Mouse (Mus musculus) liver, embryonic 14.5 days (tissue): Measurements from ENCODE around the gene Lamc1. TPM values are rescaled to one million over a fixed set of nuclear protein-coding genes. Genes with fewer than 3 reads are reported as not detected.

Source experiments
- ATAC-seq: fragments of 200-750 bp; cut with Nextera tagmentation; 2 replicates; pipeline ENCODE4 v1.8.0; 2017; ENCODE audit warnings: moderate number of reproducible peaks, mild to moderate bottlenecking, moderate library complexity; ENCODE audit not compliant: insufficient read depth
- DNase-seq, 3 experiments: peaks; one replicate each; pipeline ENCODE4 v3.0.0-alpha.2; 2012 to 2013; ENCODE audit warnings: low read depth in 3 of 3, low spot score in 3 of 3
- H3K27ac ChIP-seq: fragments of 300-500 bp; sonication (generic); 2 replicates; pipeline ENCODE4 v1.5.1; 2014; ENCODE audit warnings: moderate library complexity, mild to moderate bottlenecking, control low read depth, inconsistent platforms
- H3K27me3 ChIP-seq: fragments of 300-500 bp; sonication (generic); 2 replicates; pipeline ENCODE4 v1.6.1; 2014; ENCODE audit warnings: mild to moderate bottlenecking, low read length, moderate library complexity; ENCODE audit not compliant: control insufficient read depth, insufficient read depth
- H3K36me3 ChIP-seq: fragments of 300-500 bp; sonication (generic); replicated peaks from 2 replicates; pipeline ENCODE4 v1.6.1; 2014; ENCODE audit warnings: low read depth; ENCODE audit not compliant: control insufficient read depth, insufficient read depth
- H3K4me1 ChIP-seq, 2 experiments: fragments of 200-500 bp in 1 of 2; fragments of 300-500 bp in 1 of 2; sonication (generic) in 1 of 2; replicated peaks; 2 replicates each; pipeline ENCODE4 v1.6.1; 2012 to 2014; ENCODE audit warnings: antibody characterized with exemption in 1 of 2, inconsistent platforms in 1 of 2, low read length in 1 of 2; ENCODE audit not compliant: control insufficient read depth in 2 of 2, insufficient read depth in 2 of 2
- H3K4me2 ChIP-seq: fragments of 300-500 bp; sonication (generic); 2 replicates; pipeline ENCODE4 v1.6.1; 2014; ENCODE audit warnings: low read depth, mild to moderate bottlenecking, control low read depth, moderate library complexity
- H3K4me3 ChIP-seq, 2 experiments: fragments of 200-500 bp in 1 of 2; fragments of 300-500 bp in 1 of 2; sonication (generic) in 1 of 2; 2 replicates each; pipeline ENCODE4 v1.5.1; 2012 to 2014; ENCODE audit warnings: low read depth in 2 of 2, low read length in 2 of 2, mild to moderate bottlenecking in 2 of 2, control low read depth in 1 of 2, inconsistent platforms in 1 of 2, moderate library complexity in 1 of 2; ENCODE audit not compliant: insufficient read depth in 1 of 2
- H3K9ac ChIP-seq: fragments of 300-500 bp; sonication (generic); replicated peaks from 2 replicates; pipeline ENCODE4 v1.6.1; 2014; ENCODE audit warnings: mild to moderate bottlenecking, control low read depth, moderate library complexity
- H3K9me3 ChIP-seq: fragments of 300-500 bp; sonication (generic); 2 replicates; pipeline ENCODE4 v1.6.1; 2016; ENCODE audit warnings: low read length, mixed read lengths; ENCODE audit not compliant: control insufficient read depth
- CTCF ChIP-seq: IDR thresholded peaks from 2 replicates; pipeline ENCODE4 v1.5.1; 2016; ENCODE audit warnings: antibody characterized with exemption, low read depth, control low read depth
- EP300 ChIP-seq: IDR thresholded peaks from 2 replicates; pipeline ENCODE4 v1.6.1; 2016; ENCODE audit warnings: antibody characterized with exemption, low read depth
- WGBS: fragments of 180-500 bp; shearing (Covaris S2); extraction: QIAGEN DNeasy Blood & Tissue Kit; methylation state at CpG from one replicate; pipeline ENCODE4 v1.1.7; 2014; ENCODE audit not compliant: insufficient replicate concordance; 5-methylcytosine and 5-hydroxymethylcytosine counted together
- polyA plus RNA-seq, 2 experiments: library from polyadenylated mRNA; depleted of rRNA in 1 of 2; stranded (reverse) in 1 of 2; unstranded in 1 of 2; fragments of >200 nt; fragmentation: Nextera tagmentation in 1 of 2; extraction: Ambion mirVana in 1 of 2; gene quantifications; 2 replicates each; pipeline versions ENCODE4 v1.2.1 to v1.2.3; 2012 to 2014

Lamc1 gene
- polyA plus RNA-seq, 2 experiments: 7.5 to 10.8 TPM

DNA sequence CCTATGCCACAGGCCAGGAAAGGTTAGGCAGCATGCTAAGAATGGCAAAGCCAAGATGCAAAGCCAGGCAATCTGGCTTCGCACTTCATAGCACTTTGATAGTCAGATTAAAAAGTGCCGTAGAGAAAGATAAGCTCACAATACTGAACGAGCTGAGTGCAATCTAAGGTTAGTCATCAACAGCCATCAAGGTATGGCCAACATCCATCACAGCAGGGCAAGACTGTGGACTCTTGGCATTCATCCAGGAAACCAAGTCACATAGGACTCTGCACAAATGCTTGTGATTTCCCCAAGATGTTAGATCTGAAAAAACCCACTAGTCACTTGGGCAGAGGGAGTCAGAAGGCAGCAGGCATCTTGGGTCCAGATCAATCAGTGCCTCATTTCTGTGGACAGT is 144.5 kb downstream of the Lamc1 start:
- no peak for TF ChIP-seq CTCF
- no peak for TF ChIP-seq EP300
- H3K9ac ChIP-seq: no peak overlapping the region

DNA sequence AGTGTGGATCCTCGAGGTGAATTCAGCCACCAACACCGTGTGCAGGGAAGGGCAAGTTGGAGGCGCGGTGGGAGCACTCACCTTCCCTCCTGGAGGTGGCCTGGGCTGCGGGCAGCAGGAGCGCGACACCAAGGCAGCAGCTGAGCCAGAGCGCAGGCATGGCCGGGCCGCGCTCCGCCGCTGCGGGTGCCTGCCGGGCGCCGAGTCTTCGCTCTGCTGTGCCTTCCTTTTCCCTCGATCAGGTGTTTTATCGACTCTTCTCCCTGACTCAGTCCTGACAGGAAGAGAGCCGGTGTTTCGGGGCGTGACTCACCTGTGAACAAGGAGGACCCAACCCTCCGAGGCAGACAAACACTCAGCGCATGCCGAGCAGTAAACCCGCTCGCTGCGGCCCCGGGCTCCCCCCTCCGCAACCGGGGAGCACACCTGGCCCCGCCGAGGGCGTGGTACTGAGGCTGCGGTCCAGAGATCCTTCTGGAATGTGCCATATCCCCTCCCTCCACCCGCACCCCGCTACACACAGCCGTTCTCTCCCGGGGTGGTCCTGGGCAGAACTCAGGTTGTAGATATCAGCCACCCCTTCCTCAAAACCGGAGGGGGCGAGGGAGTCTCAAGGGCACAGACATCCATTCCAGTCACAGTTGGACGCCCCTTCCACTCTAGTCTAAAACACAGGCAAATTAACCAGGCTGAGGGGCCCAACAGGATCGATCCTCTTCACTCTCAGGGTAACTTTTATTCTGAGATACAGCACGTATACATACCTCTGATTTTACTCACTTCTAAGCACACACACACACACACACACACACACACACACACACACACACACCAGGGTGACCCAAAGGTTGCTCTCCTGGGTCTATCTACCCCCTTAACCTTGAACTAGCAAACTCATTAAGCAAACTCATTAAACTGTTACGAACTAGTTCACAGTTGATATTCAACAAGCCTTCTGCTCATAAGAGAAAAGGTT is 146.5 kb downstream of the Lamc1 start, which contains the start of gene Lamc2:
Gene Lamc2 (minus strand): TSS at position 620 of the 976 bp plus-strand sequence.
- Histone ChIP-seq H3K4me1 (no peaks in the 10 kb centered on the region), H3K36me3 (no peaks in the 10 kb centered on the region), H3K9me3 (no peaks in the 10 kb centered on the region), H3K27ac (no peak within 1 kb of the TSS), H3K27me3 (peaks cover 27% of the 10 kb centered on the region), H3K4me3 (peak within 1 kb of the TSS; percentile 5 to 27; a peak in 2 of 4 replicates), H3K9ac (no peak within 1 kb of the TSS), H3K4me2 (peak within 1 kb of the TSS; percentile 41)
- no peak for TF ChIP-seq EP300
- TF ChIP-seq CTCF: no peak
- WGBS: 3% methylated on average over 46 of the region's 46 CpGs
- DNase-seq (no peak), ATAC-seq (no peak)

More for the DNA sequence above, 144.5 kb downstream of the Lamc1 start:
- H3K27ac ChIP-seq: no peak overlapping the region
- H3K4me1 ChIP-seq: no peaks in the 10 kb centered on the region
- H3K4me3 ChIP-seq: no peak overlapping the region
- ATAC-seq (no peak), DNase-seq (no peak)
- H3K4me2 ChIP-seq: no peak overlapping the region
- H3K36me3 ChIP-seq: no peaks in the 10 kb centered on the region
- peaks cover 27% of the 10 kb centered on the region for H3K27me3 ChIP-seq
- no peaks in the 10 kb centered on the region for H3K9me3 ChIP-seq
- WGBS: 50% methylated on average over 3 of the region's 3 CpGs

DNA sequence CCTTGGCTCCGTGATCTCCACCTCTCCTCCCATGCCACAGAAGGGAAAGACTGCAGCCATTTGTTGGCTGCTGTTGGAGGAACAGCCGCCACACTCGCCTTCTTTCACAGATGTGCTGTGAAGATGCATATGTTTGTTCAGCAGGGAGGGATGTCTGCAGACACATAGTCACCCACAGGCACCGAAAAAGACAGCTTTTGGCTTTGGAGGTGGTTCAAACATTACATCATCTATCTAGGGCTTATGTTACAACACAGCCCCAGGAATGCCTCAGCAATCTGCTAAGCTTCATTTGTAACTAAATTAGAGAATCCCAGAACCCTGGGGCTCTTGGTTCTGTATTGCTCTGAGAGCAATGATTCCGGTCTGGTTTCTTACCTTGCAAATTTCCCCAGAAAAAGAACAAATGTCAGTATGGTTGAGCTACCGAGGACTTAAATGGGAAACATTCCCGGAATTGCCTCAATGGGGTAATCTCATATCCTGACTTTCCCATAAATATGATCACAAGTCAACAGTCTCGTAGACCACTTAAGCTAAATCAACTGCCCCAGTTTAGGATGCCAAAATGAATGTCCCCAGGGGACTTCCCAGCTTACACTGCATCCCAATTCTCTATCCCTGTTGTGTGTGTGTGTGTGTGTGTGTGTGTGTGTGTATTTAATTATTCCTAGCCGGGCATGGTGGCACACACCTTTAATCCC is 151.8 kb downstream of the Lamc1 start:
- ATAC-seq: no peak
- H3K4me2 ChIP-seq: no peak overlapping the region
- no peak overlapping the region for H3K9ac ChIP-seq
- H3K9me3 ChIP-seq: no peaks in the 10 kb centered on the region
- H3K36me3 ChIP-seq: no peaks in the 10 kb centered on the region
- no peak for TF ChIP-seq EP300
- TF ChIP-seq CTCF: no peak
- H3K4me3 ChIP-seq: no peak overlapping the region
- peaks cover 11% of the 10 kb centered on the region for H3K27me3 ChIP-seq
- DNase-seq: no peak
- WGBS: 46% methylated on average over 9 of the region's 9 CpGs
- H3K4me1 ChIP-seq: no peaks in the 10 kb centered on the region
- H3K27ac ChIP-seq: no peak overlapping the region

DNA sequence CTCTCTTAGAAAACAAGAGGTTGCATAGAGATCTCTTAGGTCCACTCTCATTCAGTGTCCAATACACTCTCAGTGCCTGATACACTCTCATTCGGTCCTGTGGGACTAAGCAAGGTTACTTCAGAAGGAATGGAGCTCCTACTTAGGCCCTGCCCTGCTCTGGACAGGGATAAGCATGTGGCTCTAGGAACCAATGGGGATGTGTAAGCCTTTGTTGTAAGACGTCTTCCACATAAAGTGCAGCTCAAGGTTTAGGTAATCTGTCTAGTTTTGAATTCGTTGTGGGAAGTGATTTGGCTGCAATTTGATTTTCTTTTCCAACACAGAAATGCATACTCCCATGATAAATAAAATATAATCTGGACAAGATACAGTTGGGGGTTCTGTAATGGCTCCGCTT is 152.4 kb downstream of the Lamc1 start:
- peaks cover 5% of the 10 kb centered on the region for H3K27me3 ChIP-seq
- no peak overlapping the region for H3K9ac ChIP-seq
- no peak overlapping the region for H3K27ac ChIP-seq
- no peaks in the 10 kb centered on the region for H3K36me3 ChIP-seq
- no peaks in the 10 kb centered on the region for H3K4me1 ChIP-seq
- no peak overlapping the region for H3K4me3 ChIP-seq
- no peaks in the 10 kb centered on the region for H3K9me3 ChIP-seq
- 44% methylated on average over 4 of the region's 4 CpGs for WGBS
- no peak overlapping the region for H3K4me2 ChIP-seq
- TF ChIP-seq CTCF: no peak
- TF ChIP-seq EP300: no peak
- ATAC-seq (no peak), DNase-seq (no peak)

DNA sequence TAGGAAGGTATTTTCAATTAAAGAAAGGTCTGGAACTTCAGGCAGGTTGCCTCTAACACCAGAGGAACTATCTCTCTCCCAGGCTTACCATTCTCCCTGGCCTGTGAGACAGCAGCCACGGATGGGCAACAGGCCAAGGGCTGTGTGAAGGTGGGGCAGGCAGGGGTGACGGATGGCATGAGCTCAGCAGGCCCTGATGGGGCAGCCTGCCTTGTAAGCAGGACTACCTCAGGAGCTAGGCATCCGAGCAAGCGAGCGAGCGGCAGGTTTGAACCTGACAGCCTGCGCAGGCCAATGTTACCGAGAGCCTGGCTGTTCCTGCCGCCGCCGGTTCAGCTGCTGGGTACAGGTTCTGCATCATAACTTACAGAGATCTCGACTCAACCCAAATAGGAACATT is 157.8 kb downstream of the Lamc1 start:
- ATAC-seq (no peak), DNase-seq (no peak)
- H3K4me2 ChIP-seq: no peak overlapping the region
- no peaks in the 10 kb centered on the region for H3K36me3 ChIP-seq
- H3K27me3 ChIP-seq: no peaks in the 10 kb centered on the region
- WGBS: 57% methylated on average over 12 of the region's 12 CpGs
- H3K27ac ChIP-seq: no peak overlapping the region
- H3K4me1 ChIP-seq: no peaks in the 10 kb centered on the region
- no peaks in the 10 kb centered on the region for H3K9me3 ChIP-seq
- TF ChIP-seq EP300 (no peak), CTCF (no peak)
- no peak overlapping the region for H3K9ac ChIP-seq
- H3K4me3 ChIP-seq: no peak overlapping the region
